Comparison of ENCODE assay signal across 8 mouse cellular contexts in the genomic region with DNA sequence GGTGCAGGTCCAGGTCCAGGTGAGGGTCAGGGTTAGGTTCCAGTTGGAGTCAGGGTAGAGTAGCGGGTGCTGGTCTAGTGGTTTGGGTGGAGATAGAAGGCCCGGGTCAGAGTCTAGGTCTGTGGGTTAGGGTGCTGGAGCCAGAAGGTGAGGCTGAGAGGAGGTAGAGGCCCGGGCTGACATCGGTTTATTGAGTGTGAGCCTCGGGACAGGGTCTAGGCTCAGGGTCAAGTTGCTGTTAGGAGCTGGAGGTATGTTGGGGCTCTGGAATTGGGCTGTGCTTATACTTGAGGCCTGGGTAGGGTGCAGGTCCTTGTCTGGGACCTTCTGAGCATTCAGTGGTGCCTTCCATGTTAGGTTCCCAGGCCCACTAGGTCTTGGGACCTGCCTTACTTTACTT. TPM values are rescaled to one million over a fixed set of nuclear protein-coding genes. Genes with fewer than 3 reads are reported as not detected.
A peak's percentile ranks its signal among the peaks of the same experiment; 100 is the strongest.
DNase-seq lines count a peak whose midpoint lies in the region; ATAC-seq and TF ChIP-seq lines count a peak whose summit lies in the region.

No protein-coding gene starts in this region.

- no peaks in the 10 kb centered on the region for H3K36me3 ChIP-seq in thymus, adult 2 months (ENCODE audit: control insufficient read depth, insufficient read depth, low read length)
- H3K36me3 ChIP-seq in limb, embryonic 15.5 days: 0 out of 2 replicates have a peak, but pooled peaks cover 5% of the 10 kb centered on the region

- H3K27me3 ChIP-seq in thymus, adult 2 months (ENCODE audit: control insufficient read depth, insufficient read depth, low read length): no peaks in the 10 kb centered on the region
- no peaks in the 10 kb centered on the region; the same call in 1 of the 2 replicates for H3K27me3 ChIP-seq in limb, embryonic 15.5 days

- no peak for ATAC-seq in limb, embryonic 15.5 days (ENCODE audit: insufficient number of reproducible peaks, low FRiP score, low TSS enrichment, low read depth)

- H3K4me3 ChIP-seq in thymus, adult 2 months (ENCODE audit: control insufficient read depth, insufficient read depth, low read length): peak overlapping the region; percentile 68
- H3K4me3 ChIP-seq in limb, embryonic 15.5 days: peak overlapping the region; percentile 89

- no peak for TF ChIP-seq CTCF in thymus, adult 2 months (IDR thresholded peaks at IDR 0.05; ENCODE audit: borderline replicate concordance, control insufficient read depth, extremely low read depth, insufficient read depth, low read length, poor library complexity)

- peak overlapping the region; percentile 79 for H3K4me2 ChIP-seq in limb, embryonic 15.5 days

- DNase-seq in cerebellum, adult 11-12 months: peak; percentile 22
- DNase-seq in cerebellum, postnatal 4 days (ENCODE audit: low spot score in 2 of 2): no peak
- DNase-seq in thymus, adult 2 months: no peak
- DNase-seq in thymus, postnatal 4 days: no peak
- no peak for DNase-seq in urinary bladder, postnatal 25 days (ENCODE audit: low spot score)
- no peak for DNase-seq in ovary, postnatal 10 days (ENCODE audit: low spot score)
- no peak for DNase-seq in urinary bladder, adult 2 months (ENCODE audit: low spot score)

- no peak for TF ChIP-seq POLR2A in thymus, adult 2 months (IDR thresholded peaks at IDR 0.05; ENCODE audit: control insufficient read depth, extremely low read depth, insufficient read depth, low read length, poor library complexity)

- 77% methylated on average over 5 of the region's 5 CpGs for WGBS in thymus, adult 2 months
- WGBS in limb, embryonic 15.5 days: 54% methylated on average over 5 of the region's 5 CpGs

- no peaks in the 10 kb centered on the region for H3K9me3 ChIP-seq in limb, embryonic 15.5 days

- H3K9ac ChIP-seq in limb, embryonic 15.5 days: peak overlapping the region; percentile 60

- H3K27ac ChIP-seq in thymus, adult 2 months (ENCODE audit: control insufficient read depth, insufficient read depth, low read length): no peak overlapping the region
- no peak overlapping the region for H3K27ac ChIP-seq in limb, embryonic 15.5 days

- peaks cover 10% of the 10 kb centered on the region for H3K4me1 ChIP-seq in thymus, adult 2 months (replicated peaks; ENCODE audit: control insufficient read depth, insufficient read depth, low read length)
- peaks cover 14% of the 10 kb centered on the region for H3K4me1 ChIP-seq in limb, embryonic 15.5 days

RNA-seq across cellular contexts. Expression of gene Traf3ip1, which starts 0.9 kb away (rescaled TPM):
- polyA plus RNA-seq in thymus, adult 2 months (2012; rRNA removed): 7.1 and 7.7 TPM in 2 replicates
- polyA plus RNA-seq in limb, embryonic 15.5 days (2015; fragmentation: Nextera tagmentation; extraction: Ambion mirVana): 6.2 and 6.9 TPM in 2 replicates
- polyA plus RNA-seq in urinary bladder, adult 2 months (2012; rRNA removed): 11.7 and 12.0 TPM in 2 replicates

RNA-seq across cellular contexts. Expression of gene Per2, which starts 36.2 kb away (rescaled TPM):
- polyA plus RNA-seq in thymus, adult 2 months (2012; rRNA removed): 3.3 and 3.4 TPM in 2 replicates
- polyA plus RNA-seq in limb, embryonic 15.5 days (2015; fragmentation: Nextera tagmentation; extraction: Ambion mirVana): 3.7 and 4.6 TPM in 2 replicates
- polyA plus RNA-seq in urinary bladder, adult 2 months (2012; rRNA removed): 32.2 and 32.9 TPM in 2 replicates

RNA-seq across cellular contexts. Expression of gene Asb1, which starts 45.0 kb away (rescaled TPM):
- polyA plus RNA-seq in thymus, adult 2 months (2012; rRNA removed): 8.7 and 10.4 TPM in 2 replicates
- polyA plus RNA-seq in limb, embryonic 15.5 days (2015; fragmentation: Nextera tagmentation; extraction: Ambion mirVana): 4.9 and 5.3 TPM in 2 replicates
- 10.6 and 11.3 TPM in 2 replicates for polyA plus RNA-seq in urinary bladder, adult 2 months (2012; rRNA removed)
